Mouse (Mus musculus) hindbrain, embryonic 14.5 days (tissue): ENCODE measurements around the gene Selenom. TPM values are rescaled to one million over a fixed set of nuclear protein-coding genes. Genes with fewer than 3 reads are reported as not detected.

ENCODE experiments used
- ATAC-seq: fragments of 200-750 bp; cut with Nextera tagmentation; 2 replicates; pipeline ENCODE4 v1.8.0; 2017; ENCODE audit warnings: moderate number of reproducible peaks, mild to moderate bottlenecking, moderate TSS enrichment, moderate library complexity; ENCODE audit not compliant: low FRiP score
- DNase-seq: peaks from one replicate; pipeline ENCODE4 v3.0.0-alpha.2; 2015; ENCODE audit warnings: low spot score
- H3K27ac ChIP-seq: fragments of 300-500 bp; sonication (generic); 2 replicates; pipeline ENCODE4 v1.5.1; 2014; ENCODE audit warnings: mild to moderate bottlenecking, moderate library complexity
- H3K27me3 ChIP-seq: fragments of 300-500 bp; sonication (generic); 2 replicates; pipeline ENCODE4 v1.6.1; 2014; ENCODE audit warnings: mild to moderate bottlenecking, low read length, mixed read lengths; ENCODE audit not compliant: control insufficient read depth, insufficient read depth
- H3K36me3 ChIP-seq: fragments of 300-500 bp; sonication (generic); replicated peaks from 2 replicates; pipeline ENCODE4 v1.6.1; 2014; ENCODE audit not compliant: control insufficient read depth, insufficient read depth
- H3K4me1 ChIP-seq: fragments of 300-500 bp; sonication (generic); replicated peaks from 2 replicates; pipeline ENCODE4 v1.6.1; 2014; ENCODE audit warnings: antibody characterized with exemption, low read length, mixed read lengths; ENCODE audit not compliant: control insufficient read depth, insufficient read depth
- H3K4me2 ChIP-seq: fragments of 300-500 bp; sonication (generic); replicated peaks from 2 replicates; pipeline ENCODE4 v1.6.1; 2014; ENCODE audit warnings: mild to moderate bottlenecking, moderate library complexity
- H3K4me3 ChIP-seq: fragments of 300-500 bp; sonication (generic); replicated peaks from 2 replicates; pipeline ENCODE4 v1.5.1; 2014; ENCODE audit warnings: mild to moderate bottlenecking, low read length
- H3K9ac ChIP-seq: fragments of 300-500 bp; sonication (generic); 2 replicates; pipeline ENCODE4 v1.6.1; 2014
- H3K9me3 ChIP-seq: fragments of 300-500 bp; sonication (generic); 2 replicates; pipeline ENCODE4 v1.6.1; 2016; ENCODE audit warnings: low read length; ENCODE audit not compliant: control insufficient read depth
- WGBS: fragments of 180-500 bp; shearing (Covaris S2); extraction: QIAGEN DNeasy Blood & Tissue Kit; methylation state at CpG from one replicate; pipeline ENCODE4 v1.1.7; 2014; 5-methylcytosine and 5-hydroxymethylcytosine counted together
- polyA plus RNA-seq: library from polyadenylated mRNA; unstranded; fragments of >200 nt; fragmentation: Nextera tagmentation; extraction: Ambion mirVana; gene quantifications from 2 replicates; pipeline ENCODE4 v1.2.1, GENCODE M21; 2014

Gene Selenom
- polyA plus RNA-seq, 1 experiment from 2014 or later = 105 TPM

GRCm38 (mm10) chr11:3534956-3535355 lies 20.5 kb downstream of the Selenom start:
- 0 out of 2 replicates have a peak, but pooled peaks cover 6% of the 10 kb centered on the region for H3K4me1 ChIP-seq
- no peaks in the 10 kb centered on the region for H3K27me3 ChIP-seq
- H3K4me2 ChIP-seq = peak overlapping the region; percentile 77
- 5% methylated on average over 8 of the region's 8 CpGs for WGBS
- H3K9ac ChIP-seq = peak overlapping the region; percentile 64; the same call in 1 of the 2 replicates
- DNase-seq = no peak
- H3K4me3 ChIP-seq = peak overlapping the region; percentile 42
- no peak for ATAC-seq
- no peaks in the 10 kb centered on the region; the same call in 1 of the 2 replicates for H3K36me3 ChIP-seq
- H3K9me3 ChIP-seq = no peaks in the 10 kb centered on the region
- H3K27ac ChIP-seq = no peak overlapping the region; the same call in 1 of the 2 replicates

GRCm38 (mm10) chr11:3535406-3535986 lies 21.0 kb downstream of the Selenom start:
- Histone ChIP-seq H3K9ac (peak overlapping the region; percentile 64), H3K27me3 (no peaks in the 10 kb centered on the region), H3K4me2 (peak overlapping the region; percentile 77), H3K9me3 (no peaks in the 10 kb centered on the region), H3K36me3 (no peaks in the 10 kb centered on the region; the same call in 1 of the 2 replicates), H3K27ac (peak overlapping the region; percentile 57), H3K4me1 (0 out of 2 replicates have a peak, but pooled peaks cover 6% of the 10 kb centered on the region), H3K4me3 (peak overlapping the region; percentile 42)
- peak; percentile 94 for DNase-seq
- WGBS = under 1% methylated on average over 36 of the region's 36 CpGs
- ATAC-seq = peak; percentile 86

- Histone ChIP-seq H3K9ac (peak overlapping the region; percentile 64), H3K9me3 (no peaks in the 10 kb centered on the region), H3K27ac (peak overlapping the region; percentile 57), H3K4me2 (peak overlapping the region; percentile 77), H3K4me1 (0 out of 2 replicates have a peak, but pooled peaks cover 6% of the 10 kb centered on the region), H3K27me3 (no peaks in the 10 kb centered on the region), H3K36me3 (no peaks in the 10 kb centered on the region), H3K4me3 (peak overlapping the region; percentile 42)
- DNase-seq = no peak
- WGBS = 53% methylated on average over 5 of the region's 5 CpGs
- ATAC-seq = no peak
These were observed 21.6 kb downstream of the Selenom start for GRCm38 (mm10) chr11:3536082-3536481.

GRCm38 (mm10) chr11:3536745-3537333 lies 22.4 kb downstream of the Selenom start:
- Histone ChIP-seq H3K36me3 (no peaks in the 10 kb centered on the region), H3K4me2 (peak overlapping the region; percentile 77), H3K4me3 (no peak overlapping the region), H3K27me3 (no peaks in the 10 kb centered on the region), H3K27ac (no peak overlapping the region), H3K9ac (no peak overlapping the region), H3K9me3 (no peaks in the 10 kb centered on the region), H3K4me1 (0 out of 2 replicates have a peak, but pooled peaks cover 6% of the 10 kb centered on the region)
- ATAC-seq = no peak
- 94% methylated on average over 5 of the region's 5 CpGs for WGBS
- no peak for DNase-seq

- Histone ChIP-seq H3K27me3 (no peaks in the 10 kb centered on the region), H3K27ac (no peak overlapping the region), H3K4me3 (no peak overlapping the region), H3K4me1 (0 out of 2 replicates have a peak, but pooled peaks cover 6% of the 10 kb centered on the region), H3K36me3 (no peaks in the 10 kb centered on the region), H3K9me3 (no peaks in the 10 kb centered on the region), H3K4me2 (peak overlapping the region; percentile 74), H3K9ac (no peak overlapping the region)
- WGBS = 93% methylated on average over 3 of the region's 3 CpGs
- ATAC-seq = no peak
- no peak for DNase-seq
These were observed 23.2 kb downstream of the Selenom start for GRCm38 (mm10) chr11:3537711-3538110.

- Histone ChIP-seq H3K9ac (peak overlapping the region; percentile 59), H3K36me3 (no peaks in the 10 kb centered on the region), H3K27me3 (no peaks in the 10 kb centered on the region), H3K27ac (no peak overlapping the region), H3K4me2 (peak overlapping the region; percentile 74), H3K4me3 (peak overlapping the region; percentile 40), H3K4me1 (0 out of 2 replicates have a peak, but pooled peaks cover 6% of the 10 kb centered on the region), H3K9me3 (no peaks in the 10 kb centered on the region)
- ATAC-seq (no peak), DNase-seq (no peak)
- 73% methylated on average over 4 of the region's 4 CpGs for WGBS
These were observed 23.9 kb downstream of the Selenom start for GRCm38 (mm10) chr11:3538341-3538740.

- H3K4me3 ChIP-seq = peak overlapping the region; percentile 40
- peak overlapping the region; percentile 59 for H3K9ac ChIP-seq
- H3K4me1 ChIP-seq = 0 out of 2 replicates have a peak, but pooled peaks cover 6% of the 10 kb centered on the region
- ATAC-seq (peak; percentile 91), DNase-seq (peak; percentile 91)
- no peaks in the 10 kb centered on the region for H3K9me3 ChIP-seq
- H3K4me2 ChIP-seq = peak overlapping the region; percentile 74
- H3K27ac ChIP-seq = no peak overlapping the region
- WGBS = 5% methylated on average over 33 of the region's 33 CpGs
- H3K27me3 ChIP-seq = no peaks in the 10 kb centered on the region
- no peaks in the 10 kb centered on the region for H3K36me3 ChIP-seq
These were observed 24.8 kb downstream of the Selenom start for GRCm38 (mm10) chr11:3539111-3539825.

- H3K4me1 ChIP-seq = 0 out of 2 replicates have a peak, but pooled peaks cover 6% of the 10 kb centered on the region
- peak overlapping the region; percentile 74 for H3K4me2 ChIP-seq
- WGBS = 78% methylated on average over 4 of the region's 4 CpGs
- H3K36me3 ChIP-seq = no peaks in the 10 kb centered on the region
- ATAC-seq (no peak), DNase-seq (no peak)
- H3K9ac ChIP-seq = 0 out of 2 replicates have a peak overlapping the region, but pooled peaks have one; percentile 4
- no peaks in the 10 kb centered on the region for H3K27me3 ChIP-seq
- peak overlapping the region; percentile 40 for H3K4me3 ChIP-seq
- H3K27ac ChIP-seq = no peak overlapping the region
- 0 out of 2 replicates have a peak, but pooled peaks cover 4% of the 10 kb centered on the region for H3K9me3 ChIP-seq
These were observed 25.3 kb downstream of the Selenom start for GRCm38 (mm10) chr11:3539826-3540196.
